Mouse (Mus musculus): Measurements from ENCODE around the gene Fam241b. TPM values are rescaled to one million over a fixed set of nuclear protein-coding genes. Genes with fewer than 3 reads are reported as not detected.

Fam241b gene
- polyA plus RNA-seq, 1 experiment from 2014 or later = 193 TPM

DNA sequence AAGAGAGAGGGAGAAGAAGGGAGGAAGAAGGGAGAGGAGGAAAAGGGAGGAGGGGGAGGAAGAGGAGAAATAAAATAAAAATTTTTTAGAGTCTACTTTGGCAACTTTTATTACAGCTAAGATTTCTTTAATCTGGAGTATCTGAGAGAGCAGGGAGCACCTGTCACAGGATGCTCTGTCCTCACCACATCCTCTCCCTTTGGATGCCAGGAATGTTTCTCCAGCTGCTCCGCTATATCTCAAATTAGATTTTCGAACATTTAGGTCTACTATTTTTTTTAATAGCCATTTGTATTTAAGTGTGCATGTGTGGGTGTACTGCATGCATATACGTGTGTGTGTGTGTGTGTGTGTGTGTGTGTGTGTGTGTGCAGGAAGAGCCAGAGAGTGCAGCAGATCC is 36.2 kb upstream of the Fam241b start:
- Histone ChIP-seq H3K4me1 (ENCODE audit: control insufficient read depth, insufficient read depth, low read depth, low read length) (no peaks in the 10 kb centered on the region; the same call in 1 of the 2 replicates), H3K4me3 (ENCODE audit: low read length) (no peak overlapping the region), H3K27ac (ENCODE audit: low read depth, low read length) (no peak overlapping the region), H3K9ac (ENCODE audit: low read depth, low read length) (no peak overlapping the region), H3K9me3 (ENCODE audit: control insufficient read depth, low read length) (peaks cover 3% of the 10 kb centered on the region; the same call in 1 of the 2 replicates), H3K27me3 (replicated peaks; ENCODE audit: control insufficient read depth, insufficient read depth, low read length) (peaks cover 3% of the 10 kb centered on the region), H3K36me3 (ENCODE audit: control insufficient read depth, insufficient read depth, low read length) (no peaks in the 10 kb centered on the region), H3K4me2 (ENCODE audit: low read length) (no peak overlapping the region)
- 91% methylated on average over 3 of the region's 3 CpGs for WGBS
- ATAC-seq = no peak

GRCm38 (mm10) chr10:62174533-62175313 is 31.0 kb upstream of the Fam241b start:
- Histone ChIP-seq H3K36me3 (ENCODE audit: control insufficient read depth, insufficient read depth, low read length) (no peaks in the 10 kb centered on the region), H3K4me2 (ENCODE audit: low read length) (no peak overlapping the region), H3K9ac (ENCODE audit: low read depth, low read length) (no peak overlapping the region), H3K27ac (ENCODE audit: low read depth, low read length) (no peak overlapping the region), H3K4me3 (ENCODE audit: low read length) (no peak overlapping the region), H3K9me3 (ENCODE audit: control insufficient read depth, low read length) (peaks cover 3% of the 10 kb centered on the region; the same call in 1 of the 2 replicates), H3K27me3 (replicated peaks; ENCODE audit: control insufficient read depth, insufficient read depth, low read length) (peaks cover 10% of the 10 kb centered on the region), H3K4me1 (ENCODE audit: control insufficient read depth, insufficient read depth, low read depth, low read length) (peaks cover 5% of the 10 kb centered on the region)
- 22% methylated on average over 15 of the region's 15 CpGs for WGBS
- no peak for ATAC-seq

- peaks cover 10% of the 10 kb centered on the region for H3K27me3 ChIP-seq (replicated peaks; ENCODE audit: control insufficient read depth, insufficient read depth, low read length)
- no peak overlapping the region for H3K4me2 ChIP-seq (ENCODE audit: low read length)
- WGBS = 16% methylated on average over 9 of the region's 9 CpGs
- H3K9ac ChIP-seq (ENCODE audit: low read depth, low read length) = no peak overlapping the region
- H3K9me3 ChIP-seq (ENCODE audit: control insufficient read depth, low read length) = peaks cover 3% of the 10 kb centered on the region; the same call in 1 of the 2 replicates
- H3K27ac ChIP-seq (ENCODE audit: low read depth, low read length) = no peak overlapping the region
- no peaks in the 10 kb centered on the region for H3K36me3 ChIP-seq (ENCODE audit: control insufficient read depth, insufficient read depth, low read length)
- no peak for ATAC-seq
- H3K4me3 ChIP-seq (ENCODE audit: low read length) = no peak overlapping the region
- peaks cover 5% of the 10 kb centered on the region for H3K4me1 ChIP-seq (ENCODE audit: control insufficient read depth, insufficient read depth, low read depth, low read length)
These were observed 30.3 kb upstream of the Fam241b start for GRCm38 (mm10) chr10:62173941-62174448.

DNA sequence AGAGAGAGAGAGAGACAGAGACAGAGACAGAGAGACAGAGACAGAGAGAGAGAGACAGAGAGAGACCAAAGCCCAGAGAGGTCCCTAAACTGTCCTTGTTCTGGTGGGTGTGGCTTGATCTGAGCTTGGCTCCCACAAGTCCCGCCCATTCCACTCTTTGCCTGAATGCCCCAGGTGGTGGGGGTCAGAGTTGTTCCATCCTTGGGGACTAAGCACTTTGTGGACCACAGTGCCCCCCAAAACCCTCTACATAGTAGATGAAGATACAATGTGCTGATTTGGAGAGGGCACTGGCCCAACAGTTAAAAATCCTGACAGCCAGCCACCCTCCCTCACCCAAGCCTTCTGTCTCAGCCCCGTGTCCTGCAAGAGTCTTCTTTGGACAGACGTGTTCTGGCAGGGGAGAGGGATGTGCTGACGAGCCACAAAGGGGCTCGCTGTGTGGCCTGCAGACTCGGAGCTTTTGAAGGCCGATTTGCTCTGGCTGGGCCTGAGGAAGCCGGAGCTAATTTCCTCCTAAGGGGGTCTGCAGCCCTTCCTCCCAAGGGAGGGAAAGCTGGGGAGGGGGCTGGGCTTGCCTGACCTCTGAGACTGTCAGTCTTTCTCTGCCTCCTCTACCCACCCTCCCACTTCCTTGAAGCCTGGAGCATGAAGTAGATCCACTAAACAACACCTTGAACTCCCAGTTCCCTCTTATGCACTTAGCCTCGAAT is 29.3 kb upstream of the Fam241b start:
- no peaks in the 10 kb centered on the region; the same call in 1 of the 2 replicates for H3K9me3 ChIP-seq (ENCODE audit: control insufficient read depth, low read length)
- H3K36me3 ChIP-seq (ENCODE audit: control insufficient read depth, insufficient read depth, low read length) = no peaks in the 10 kb centered on the region
- peak overlapping the region; percentile 22; the same call in 1 of the 2 replicates for H3K9ac ChIP-seq (ENCODE audit: low read depth, low read length)
- H3K4me3 ChIP-seq (ENCODE audit: low read length) = no peak overlapping the region
- peak; percentile 61; the same call in 1 of the 2 replicates for ATAC-seq
- 9% methylated on average over 9 of the region's 9 CpGs for WGBS
- H3K4me2 ChIP-seq (ENCODE audit: low read length) = no peak overlapping the region
- peaks cover 5% of the 10 kb centered on the region for H3K4me1 ChIP-seq (ENCODE audit: control insufficient read depth, insufficient read depth, low read depth, low read length)
- no peak overlapping the region for H3K27ac ChIP-seq (ENCODE audit: low read depth, low read length)
- H3K27me3 ChIP-seq (replicated peaks; ENCODE audit: control insufficient read depth, insufficient read depth, low read length) = peaks cover 10% of the 10 kb centered on the region

DNA sequence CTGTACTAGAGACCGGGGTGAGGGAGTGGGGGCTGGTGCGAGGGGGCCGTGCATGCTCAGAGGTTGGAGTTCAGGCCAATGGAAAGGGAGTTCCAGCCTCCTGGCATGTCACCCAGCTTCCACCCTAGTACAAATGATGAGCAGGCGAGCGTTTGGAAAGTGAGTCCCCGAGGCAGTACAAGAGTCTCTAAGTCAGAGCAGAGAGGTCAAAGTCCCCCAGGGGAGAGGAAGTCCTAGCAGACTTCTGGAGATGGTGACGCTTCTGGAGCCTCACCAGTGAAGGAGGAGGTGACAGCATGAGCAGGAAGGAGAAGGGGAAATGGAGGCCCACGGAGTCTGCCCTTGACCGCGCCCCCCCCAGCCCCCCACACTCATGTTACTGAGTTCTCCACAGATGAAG is 18.7 kb upstream of the Fam241b start:
- H3K27ac ChIP-seq (ENCODE audit: low read depth, low read length) = no peak overlapping the region
- no peaks in the 10 kb centered on the region for H3K27me3 ChIP-seq (replicated peaks; ENCODE audit: control insufficient read depth, insufficient read depth, low read length)
- H3K4me2 ChIP-seq (ENCODE audit: low read length) = no peak overlapping the region
- no peak for ATAC-seq
- H3K4me1 ChIP-seq (ENCODE audit: control insufficient read depth, insufficient read depth, low read depth, low read length) = no peaks in the 10 kb centered on the region
- H3K36me3 ChIP-seq (ENCODE audit: control insufficient read depth, insufficient read depth, low read length) = no peaks in the 10 kb centered on the region
- no peaks in the 10 kb centered on the region for H3K9me3 ChIP-seq (ENCODE audit: control insufficient read depth, low read length)
- 49% methylated on average over 10 of the region's 10 CpGs for WGBS
- H3K9ac ChIP-seq (ENCODE audit: low read depth, low read length) = no peak overlapping the region
- no peak overlapping the region for H3K4me3 ChIP-seq (ENCODE audit: low read length)

- Histone ChIP-seq H3K9me3 (ENCODE audit: control insufficient read depth, low read length) (peaks cover 9% of the 10 kb centered on the region; the same call in 1 of the 2 replicates), H3K9ac (ENCODE audit: low read depth, low read length) (no peak overlapping the region), H3K27ac (ENCODE audit: low read depth, low read length) (no peak overlapping the region), H3K4me2 (ENCODE audit: low read length) (no peak overlapping the region), H3K4me3 (ENCODE audit: low read length) (no peak overlapping the region), H3K27me3 (replicated peaks; ENCODE audit: control insufficient read depth, insufficient read depth, low read length) (peaks cover 12% of the 10 kb centered on the region), H3K4me1 (ENCODE audit: control insufficient read depth, insufficient read depth, low read depth, low read length) (no peaks in the 10 kb centered on the region), H3K36me3 (ENCODE audit: control insufficient read depth, insufficient read depth, low read length) (no peaks in the 10 kb centered on the region)
- ATAC-seq = no peak
- WGBS = 13% methylated on average over 7 of the region's 7 CpGs
These were observed 6.2 kb upstream of the Fam241b start for GRCm38 (mm10) chr10:62149929-62150328.

DNA sequence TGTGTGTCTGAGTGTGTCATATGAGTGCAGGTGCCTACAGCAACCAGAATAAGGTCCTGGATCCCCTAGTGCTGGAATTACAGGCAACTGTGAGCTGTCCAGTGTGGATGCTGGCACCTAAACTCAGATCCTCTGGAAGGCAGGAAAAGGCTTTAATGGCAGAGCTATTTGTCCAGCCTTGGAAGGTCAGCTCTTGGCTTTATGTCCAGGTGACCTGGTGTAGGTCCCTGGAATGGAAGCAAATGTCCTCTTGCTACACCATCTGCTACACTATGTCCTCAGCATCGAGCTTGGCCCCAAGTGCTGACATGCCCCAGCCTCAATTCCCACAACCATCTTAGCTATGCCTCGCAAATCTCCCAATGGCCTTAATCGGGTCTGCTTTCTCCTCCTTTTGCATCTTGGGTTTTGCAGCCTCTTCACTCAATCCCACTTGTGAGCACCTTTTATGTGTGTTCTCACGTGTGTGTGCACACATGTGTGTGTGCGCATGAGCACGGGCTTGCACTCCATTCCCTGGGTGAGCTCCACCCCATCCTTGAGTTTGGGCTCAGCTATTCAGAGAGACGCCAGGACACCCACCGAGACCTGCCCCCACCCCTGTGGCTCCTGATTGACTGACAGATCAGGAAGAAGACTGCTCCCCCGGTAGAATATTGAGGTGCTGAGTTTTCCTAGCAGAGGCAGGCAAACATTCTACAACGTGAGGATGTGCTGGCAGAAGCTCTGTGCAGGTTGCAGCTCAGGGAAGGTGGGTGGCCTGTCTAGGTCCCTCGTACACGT is 3.9 kb upstream of the Fam241b start:
- Histone ChIP-seq H3K36me3 (ENCODE audit: control insufficient read depth, insufficient read depth, low read length) (no peaks in the 10 kb centered on the region), H3K4me3 (ENCODE audit: low read length) (no peak overlapping the region), H3K9ac (ENCODE audit: low read depth, low read length) (no peak overlapping the region), H3K27ac (ENCODE audit: low read depth, low read length) (no peak overlapping the region), H3K4me1 (ENCODE audit: control insufficient read depth, insufficient read depth, low read depth, low read length) (no peaks in the 10 kb centered on the region), H3K4me2 (ENCODE audit: low read length) (no peak overlapping the region), H3K9me3 (ENCODE audit: control insufficient read depth, low read length) (no peaks in the 10 kb centered on the region), H3K27me3 (replicated peaks; ENCODE audit: control insufficient read depth, insufficient read depth, low read length) (peaks cover 20% of the 10 kb centered on the region)
- ATAC-seq = no peak
- WGBS = 43% methylated on average over 12 of the region's 12 CpGs

GRCm38 (mm10) chr10:62145957-62146356 is 2.2 kb upstream of the Fam241b start:
- Histone ChIP-seq H3K9me3 (ENCODE audit: control insufficient read depth, low read length) (no peaks in the 10 kb centered on the region), H3K4me2 (ENCODE audit: low read length) (no peak overlapping the region), H3K36me3 (ENCODE audit: control insufficient read depth, insufficient read depth, low read length) (no peaks in the 10 kb centered on the region), H3K27ac (ENCODE audit: low read depth, low read length) (no peak overlapping the region), H3K4me1 (ENCODE audit: control insufficient read depth, insufficient read depth, low read depth, low read length) (no peaks in the 10 kb centered on the region), H3K4me3 (ENCODE audit: low read length) (no peak overlapping the region), H3K9ac (ENCODE audit: low read depth, low read length) (no peak overlapping the region), H3K27me3 (replicated peaks; ENCODE audit: control insufficient read depth, insufficient read depth, low read length) (peaks cover 17% of the 10 kb centered on the region)
- ATAC-seq = no peak
- 31% methylated on average over 5 of the region's 5 CpGs for WGBS

Measured in hindbrain, embryonic 16.5 days (tissue).